Mouse (Mus musculus) heart, postnatal 14 days (tissue): Measurements from ENCODE around the gene Intu. TPM values are rescaled to one million over a fixed set of nuclear protein-coding genes. Genes with fewer than 3 reads are reported as not detected.

Experiments
- DNase-seq, 2 experiments: peaks; one replicate each; pipeline ENCODE4 v3.0.0; 2021 to 2022
- intact Hi-C: fragments of 180-260 bp; cut with DNase I; formaldehyde crosslinking; loops from one replicate; pipeline ENCODE4 v1.15.1; 2025
- total RNA-seq, 2 experiments: library from RNA; stranded (reverse); gene quantifications; 2 replicates each; pipeline ENCODE4 v1.2.3; 2021

Intu gene
- total RNA-seq, 2 experiments from 2014 or later = 11.9 to 12.4 TPM

- intact Hi-C loops = loop anchor here (5.0 kb wide), 2 partner anchors 221 to 276 kb away; partner anchors contain the start of gene Plk4
- DNase-seq = no peak
Measured at GRCm38 (mm10) chr3:40526095-40526494, 5.0 kb upstream of the Intu start.

- intact Hi-C loops = loop anchor here (5.0 kb wide), 2 partner anchors 220 to 275 kb away; partner anchors contain the start of gene Plk4
- no peak for DNase-seq
Measured at GRCm38 (mm10) chr3:40527218-40527617, 3.9 kb upstream of the Intu start.

GRCm38 (mm10) chr3:40527976-40528950 is 2.8 kb upstream of the Intu start:
- no peak for DNase-seq
- intact Hi-C loops = loop anchor here (5.0 kb wide), 2 partner anchors 219 to 274 kb away; partner anchors contain the start of gene Plk4

GRCm38 (mm10) chr3:40528958-40529357 is 2.1 kb upstream of the Intu start:
- intact Hi-C loops = loop anchor here (5.0 kb wide), 2 partner anchors 218 to 273 kb away; partner anchors contain the start of gene Plk4
- DNase-seq = peak; percentile 28 to 55

GRCm38 (mm10) chr3:40530845-40531244 is 241 bp upstream of the Intu start:
- no peak for DNase-seq
- intact Hi-C loops = no loop called here

- intact Hi-C loops = no loop called here
Measured at GRCm38 (mm10) chr3:40532256-40532655, 1.2 kb downstream of the Intu start.

GRCm38 (mm10) chr3:40534141-40534540 is 3.1 kb downstream of the Intu start:
- intact Hi-C loops = no loop called here
- no peak for DNase-seq

More at GRCm38 (mm10) chr3:40532256-40532655, 1.2 kb downstream of the Intu start:
- DNase-seq = no peak

GRCm38 (mm10) chr3:40540567-40541554 is 9.8 kb downstream of the Intu start:
- intact Hi-C loops = no loop called here
- DNase-seq = peak; percentile 91 to 94

GRCm38 (mm10) chr3:40546621-40547020 is 15.5 kb downstream of the Intu start:
- intact Hi-C loops = no loop called here

GRCm38 (mm10) chr3:40652941-40653352 is 121.9 kb downstream of the Intu start:
- no peak for DNase-seq
- intact Hi-C loops = no loop called here

More at GRCm38 (mm10) chr3:40546621-40547020, 15.5 kb downstream of the Intu start:
- no peak for DNase-seq

GRCm38 (mm10) chr3:40653582-40653981 is 122.5 kb downstream of the Intu start:
- DNase-seq = no peak
- intact Hi-C loops = no loop called here

GRCm38 (mm10) chr3:40654028-40654427 is 122.9 kb downstream of the Intu start:
- DNase-seq = peak; percentile 63 to 64
- intact Hi-C loops = no loop called here

- DNase-seq = peak in 1 of 2 experiments; percentile 9
- intact Hi-C loops = no loop called here
Measured at GRCm38 (mm10) chr3:40655571-40655970, 124.5 kb downstream of the Intu start.

GRCm38 (mm10) chr3:40656339-40656738 is 125.3 kb downstream of the Intu start:
- intact Hi-C loops = no loop called here

GRCm38 (mm10) chr3:40660231-40660630 is 129.1 kb downstream of the Intu start:
- intact Hi-C loops = no loop called here
- DNase-seq = no peak

More at GRCm38 (mm10) chr3:40656339-40656738, 125.3 kb downstream of the Intu start:
- no peak for DNase-seq

- peak; percentile 29 to 56 for DNase-seq
- intact Hi-C loops = no loop called here
Measured at GRCm38 (mm10) chr3:40666109-40666508, 135.0 kb downstream of the Intu start.

GRCm38 (mm10) chr3:40666861-40667719 is 136.0 kb downstream of the Intu start:
- intact Hi-C loops = no loop called here
- no peak for DNase-seq

- no peak for DNase-seq
- intact Hi-C loops = no loop called here
Measured at GRCm38 (mm10) chr3:40668889-40669288, 137.8 kb downstream of the Intu start.

GRCm38 (mm10) chr3:40669395-40669794 is 138.3 kb downstream of the Intu start:
- intact Hi-C loops = no loop called here
- no peak for DNase-seq
